Mouse (Mus musculus) myocyte (in vitro differentiated cells): ENCODE measurements around the gene Slc7a7. TPM values are rescaled to one million over a fixed set of nuclear protein-coding genes. Genes with fewer than 3 reads are reported as not detected.

Source experiments
- H3K27me3 ChIP-seq: one replicate; pipeline ENCODE4 v1.6.1; 2011; ENCODE audit not compliant: control insufficient read depth, insufficient read depth, insufficient read length
- H3K36me3 ChIP-seq: one replicate; pipeline ENCODE4 v1.6.1; 2011; ENCODE audit not compliant: control insufficient read depth, insufficient read depth
- H3K4me2 ChIP-seq: one replicate; pipeline ENCODE4 v1.6.1; 2011; ENCODE audit warnings: low read depth, control low read depth
- H3K4me3 ChIP-seq: one replicate; pipeline ENCODE4 v1.5.1; 2011; ENCODE audit warnings: mild to moderate bottlenecking, control low read depth, moderate library complexity
- H3K79me2 ChIP-seq: one replicate; pipeline ENCODE4 v1.6.1; 2011; ENCODE audit not compliant: control insufficient read depth, insufficient read depth
- H3ac ChIP-seq: one replicate; pipeline ENCODE4 v1.6.1; 2011; ENCODE audit not compliant: control insufficient read depth, insufficient read length
- CEBPB ChIP-seq: IDR thresholded peaks from 2 replicates; pipeline ENCODE4 v1.6.1; 2011; ENCODE audit warnings: mild to moderate bottlenecking, moderate library complexity; ENCODE audit not compliant: poor library complexity, insufficient read depth, severe bottlenecking
- E2F4 ChIP-seq: IDR thresholded peaks from one replicate; pipeline ENCODE4 v1.6.1; 2011; ENCODE audit warnings: mild to moderate bottlenecking, control low read depth, moderate library complexity; ENCODE audit not compliant: insufficient read depth
- MAX ChIP-seq: IDR thresholded peaks from one replicate; pipeline ENCODE4 v1.6.1; 2011; ENCODE audit warnings: low read depth, mild to moderate bottlenecking, control low read depth
- MYOD1 ChIP-seq, 3 experiments: IDR thresholded peaks; one replicate each; pipeline ENCODE4 v1.6.1; 2011; ENCODE audit warnings: control low read depth in 2 of 3, low read depth in 2 of 3, mild to moderate bottlenecking in 2 of 3, moderate library complexity in 1 of 3; ENCODE audit not compliant: insufficient read length in 2 of 3, control insufficient read depth in 1 of 3
- MYOG ChIP-seq, 3 experiments: IDR thresholded peaks; one replicate each; pipeline ENCODE4 v1.6.1; 2011; ENCODE audit warnings: control low read depth in 2 of 3, low read depth in 2 of 3, mild to moderate bottlenecking in 2 of 3; ENCODE audit not compliant: insufficient read length in 2 of 3, control insufficient read depth in 1 of 3, insufficient read depth in 1 of 3
- POLR2A ChIP-seq: IDR thresholded peaks from one replicate; pipeline ENCODE4 v1.6.1; 2011; ENCODE audit warnings: low read depth, mild to moderate bottlenecking, control low read depth, moderate library complexity; ENCODE audit not compliant: insufficient read length
- POLR2AphosphoS2 ChIP-seq: IDR thresholded peaks from one replicate; pipeline ENCODE4 v1.6.1; 2011; ENCODE audit warnings: low read depth, control low read depth; ENCODE audit not compliant: insufficient read length
- REST ChIP-seq: IDR thresholded peaks from one replicate; pipeline ENCODE4 v1.6.1; 2011; ENCODE audit warnings: mild to moderate bottlenecking, control low read depth, moderate library complexity; ENCODE audit not compliant: insufficient read depth, insufficient read length
- SRF ChIP-seq: IDR thresholded peaks from one replicate; pipeline ENCODE4 v1.6.1; 2011; ENCODE audit warnings: low read depth; ENCODE audit not compliant: control insufficient read depth, insufficient read length
- TCF12 ChIP-seq: IDR thresholded peaks from one replicate; pipeline ENCODE4 v1.6.1; 2011; ENCODE audit warnings: mild to moderate bottlenecking, control low read depth; ENCODE audit not compliant: poor library complexity, insufficient read depth, severe bottlenecking
- TCF3 ChIP-seq: IDR thresholded peaks from one replicate; pipeline ENCODE4 v1.6.1; 2011; ENCODE audit warnings: low read depth, control low read depth; ENCODE audit not compliant: insufficient read length
- USF1 ChIP-seq: IDR thresholded peaks from one replicate; pipeline ENCODE4 v1.6.1; 2011; ENCODE audit warnings: low read depth, mild to moderate bottlenecking, control low read depth, moderate library complexity
- polyA plus RNA-seq: library from polyadenylated mRNA; unstranded; fragments of >200 nt; fragmentation: generic; extraction: Trizol; gene quantifications from one replicate; pipeline ENCODE4 v1.2.1, GENCODE M21; 2012; ENCODE audit warnings: missing spikeins

The Slc7a7 gene
- polyA plus RNA-seq, 1 experiment: 6.8 TPM

- no peak overlapping the region for H3K4me3 ChIP-seq
- no peak overlapping the region for H3K4me2 ChIP-seq
- H3K36me3 ChIP-seq: no peaks in the 10 kb centered on the region
- no peaks in the 10 kb centered on the region for H3K27me3 ChIP-seq
- H3ac ChIP-seq: no peak overlapping the region
- no peaks in the 10 kb centered on the region for H3K79me2 ChIP-seq
- TF ChIP-seq POLR2A (no peak), TCF3 (no peak), MYOD1 (IDR thresholded peaks at IDR 0.05; ENCODE audit: control insufficient read depth in 1 of 3, insufficient read length in 2 of 3, low read depth in 2 of 3) (no peak)
These were observed 34.2 kb downstream of the Slc7a7 start for GRCm38 (mm10) chr14:54383355-54383771.

DNA sequence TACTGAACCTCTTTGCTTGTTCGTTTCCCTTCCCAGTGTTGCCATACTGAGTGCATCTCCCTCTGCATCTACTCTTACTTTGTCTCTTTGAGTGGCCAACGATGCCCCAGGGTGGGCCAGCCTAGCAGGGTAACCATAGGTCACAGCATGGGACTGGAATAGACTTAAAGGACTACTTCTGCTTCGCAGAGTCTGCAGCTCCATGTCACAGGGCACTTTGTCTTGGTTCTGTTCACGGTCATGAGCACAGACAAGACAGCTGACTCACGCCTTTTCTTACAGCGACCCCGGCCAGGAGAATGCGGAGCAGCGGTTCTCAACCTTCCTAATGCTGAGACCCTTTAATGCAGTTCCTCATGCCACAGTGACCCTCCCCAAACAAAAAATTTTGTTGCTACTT, 34.9 kb downstream of the Slc7a7 start:
- Histone ChIP-seq H3K27me3 (no peaks in the 10 kb centered on the region), H3K36me3 (no peaks in the 10 kb centered on the region)

DNA sequence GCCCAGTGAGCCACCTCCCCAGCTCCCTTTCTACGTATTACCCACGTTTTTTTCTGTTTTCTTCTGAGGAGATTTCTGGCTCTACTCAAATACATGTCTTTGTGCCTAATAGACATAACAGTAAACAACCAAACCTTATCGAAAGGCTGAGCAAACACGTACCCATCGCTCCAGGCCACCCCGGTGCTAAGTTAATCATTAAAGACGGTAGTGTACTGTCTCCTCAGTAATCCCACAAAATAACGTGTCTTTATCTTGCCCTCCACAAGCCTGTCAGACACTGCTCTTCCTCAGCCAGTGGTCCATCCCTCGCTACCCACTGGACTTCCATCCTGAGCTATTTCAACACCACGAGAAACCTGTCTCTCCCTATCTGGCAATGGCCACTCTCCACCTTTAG, 35.8 kb downstream of the Slc7a7 start:
- Histone ChIP-seq H3K27me3 (no peaks in the 10 kb centered on the region), H3K79me2 (no peaks in the 10 kb centered on the region), H3K4me2 (no peak overlapping the region), H3ac (no peak overlapping the region), H3K4me3 (no peak overlapping the region), H3K36me3 (no peaks in the 10 kb centered on the region)
- no peak for TF ChIP-seq POLR2AphosphoS2
- no peak for TF ChIP-seq TCF12
- TF ChIP-seq CEBPB: no peak
- no peak for TF ChIP-seq MAX
- TF ChIP-seq MYOD1 (IDR thresholded peaks at IDR 0.05; ENCODE audit: control insufficient read depth in 1 of 3, insufficient read length in 2 of 3, low read depth in 2 of 3): no peak
- no peak for TF ChIP-seq MYOG (IDR thresholded peaks at IDR 0.05; ENCODE audit: control insufficient read depth in 1 of 3, insufficient read depth in 1 of 3, insufficient read length in 2 of 3, low read depth in 2 of 3)
- TF ChIP-seq USF1: no peak
- no peak for TF ChIP-seq SRF
- TF ChIP-seq POLR2A: no peak
- TF ChIP-seq REST: no peak
- TF ChIP-seq TCF3: no peak
- TF ChIP-seq E2F4: no peak

More for the DNA sequence above, 34.9 kb downstream of the Slc7a7 start:
- Histone ChIP-seq H3ac (no peak overlapping the region), H3K4me2 (no peak overlapping the region), H3K79me2 (no peaks in the 10 kb centered on the region), H3K4me3 (no peak overlapping the region)
- TF ChIP-seq POLR2AphosphoS2 (no peak), MAX (no peak), MYOG (IDR thresholded peaks at IDR 0.05; ENCODE audit: control insufficient read depth in 1 of 3, insufficient read depth in 1 of 3, insufficient read length in 2 of 3, low read depth in 2 of 3) (no peak), E2F4 (no peak), POLR2A (no peak), CEBPB (no peak), SRF (no peak)

GRCm38 (mm10) chr14:54380616-54381015, 37.0 kb downstream of the Slc7a7 start:
- Histone ChIP-seq H3K36me3 (no peaks in the 10 kb centered on the region), H3K27me3 (no peaks in the 10 kb centered on the region), H3K4me3 (no peak overlapping the region), H3K4me2 (no peak overlapping the region), H3ac (no peak overlapping the region), H3K79me2 (no peaks in the 10 kb centered on the region)
- TF ChIP-seq POLR2A (no peak), E2F4 (no peak), MYOG (IDR thresholded peaks at IDR 0.05; ENCODE audit: control insufficient read depth in 1 of 3, insufficient read depth in 1 of 3, insufficient read length in 2 of 3, low read depth in 2 of 3) (no peak), CEBPB (no peak), REST (no peak), TCF12 (no peak), MYOD1 (IDR thresholded peaks at IDR 0.05; ENCODE audit: control insufficient read depth in 1 of 3, insufficient read length in 2 of 3, low read depth in 2 of 3) (no peak)

DNA sequence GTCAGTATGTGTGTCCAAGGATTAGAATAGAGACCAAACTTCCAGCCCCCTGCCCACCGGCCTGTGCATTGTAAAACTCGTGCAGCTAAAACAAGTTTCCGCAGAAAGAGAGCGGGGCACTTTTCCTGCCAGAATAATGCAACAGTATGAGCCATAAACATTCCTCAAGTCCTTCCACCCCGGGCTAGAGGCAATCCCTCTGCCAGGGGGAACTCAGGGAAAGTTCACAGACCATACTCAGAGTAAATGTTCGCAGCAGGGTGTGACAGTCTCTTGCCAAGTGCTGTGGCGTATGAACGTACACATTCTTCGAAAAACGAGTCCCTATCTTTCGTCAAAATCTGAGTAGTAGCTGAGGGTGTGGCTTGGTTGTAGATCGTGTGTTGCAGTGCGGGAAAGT, 38.0 kb downstream of the Slc7a7 start:
- no peak for TF ChIP-seq POLR2AphosphoS2
- no peak for TF ChIP-seq TCF3

DNA sequence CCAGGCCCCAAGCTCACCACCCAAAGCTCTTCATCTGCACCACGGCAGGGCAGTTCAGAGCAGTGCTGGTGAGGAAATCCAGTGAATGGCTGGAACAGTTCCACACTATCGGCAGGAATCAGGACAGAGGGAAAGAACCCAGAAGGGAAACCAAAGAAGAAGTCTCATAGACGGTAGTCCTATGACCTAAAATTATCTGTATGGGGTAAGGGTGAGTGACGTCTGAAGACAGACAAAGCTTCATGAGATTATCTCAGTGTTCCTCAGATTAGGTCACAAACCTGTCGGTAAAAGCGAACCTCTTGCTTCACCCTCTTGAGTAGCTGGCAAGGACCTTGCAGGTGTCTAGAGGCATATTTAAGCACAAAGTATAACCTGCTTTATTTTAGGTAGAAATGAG, 40.4 kb downstream of the Slc7a7 start:
- Histone ChIP-seq H3K4me3 (no peak overlapping the region), H3K36me3 (no peaks in the 10 kb centered on the region), H3K79me2 (no peaks in the 10 kb centered on the region), H3ac (no peak overlapping the region), H3K4me2 (no peak overlapping the region), H3K27me3 (no peaks in the 10 kb centered on the region)
- no peak for TF ChIP-seq USF1
- TF ChIP-seq CEBPB: no peak

More for the DNA sequence above, 38.0 kb downstream of the Slc7a7 start:
- no peak overlapping the region for H3ac ChIP-seq
- H3K79me2 ChIP-seq: no peaks in the 10 kb centered on the region
- H3K4me2 ChIP-seq: no peak overlapping the region
- no peaks in the 10 kb centered on the region for H3K27me3 ChIP-seq
- H3K4me3 ChIP-seq: no peak overlapping the region
- H3K36me3 ChIP-seq: no peaks in the 10 kb centered on the region
